Mouse (Mus musculus) splenic B cell, adult 2 months (primary cell): ENCODE measurements around the gene Atp9a.

Experiments used
- DNase-seq: peaks from one replicate; pipeline ENCODE4 v3.0.0-alpha.2; 2011; ENCODE audit warnings: low read depth, low spot score
- H3K27me3 ChIP-seq: 2 replicates; pipeline ENCODE4 v1.6.1; 2012; ENCODE audit warnings: mild to moderate bottlenecking, low read length, moderate library complexity, mixed read lengths; ENCODE audit not compliant: control insufficient read depth, poor library complexity, insufficient read depth, severe bottlenecking
- H3K36me3 ChIP-seq: 2 replicates; pipeline ENCODE4 v1.6.1; 2012; ENCODE audit warnings: mild to moderate bottlenecking, low read length, moderate library complexity, mixed read lengths; ENCODE audit not compliant: control insufficient read depth, poor library complexity, insufficient read depth, severe bottlenecking

Atp9a gene

GRCm38 (mm10) chr2:168595693-168596092, 146.5 kb downstream of the Atp9a start:
- DNase-seq, result no peak
- no peaks in the 10 kb centered on the region for H3K27me3 ChIP-seq

GRCm38 (mm10) chr2:168593676-168594075, 148.5 kb downstream of the Atp9a start:
- no peak for DNase-seq
- Histone ChIP-seq H3K36me3 (no peaks in the 10 kb centered on the region), H3K27me3 (no peaks in the 10 kb centered on the region)

More at GRCm38 (mm10) chr2:168595693-168596092, 146.5 kb downstream of the Atp9a start:
- no peaks in the 10 kb centered on the region for H3K36me3 ChIP-seq

- peak; percentile 35 for DNase-seq
- no peaks in the 10 kb centered on the region for H3K27me3 ChIP-seq
- H3K36me3 ChIP-seq, result no peaks in the 10 kb centered on the region
Measured at GRCm38 (mm10) chr2:168593004-168593403, 149.2 kb downstream of the Atp9a start.

GRCm38 (mm10) chr2:168591076-168591475, 151.1 kb downstream of the Atp9a start:
- peak; percentile 41 for DNase-seq
- Histone ChIP-seq H3K27me3 (no peaks in the 10 kb centered on the region), H3K36me3 (no peaks in the 10 kb centered on the region)

GRCm38 (mm10) chr2:168590556-168590955, 151.7 kb downstream of the Atp9a start:
- DNase-seq, result peak; percentile 76
- Histone ChIP-seq H3K27me3 (no peaks in the 10 kb centered on the region), H3K36me3 (no peaks in the 10 kb centered on the region)

GRCm38 (mm10) chr2:168590168-168590551, 152.0 kb downstream of the Atp9a start:
- Histone ChIP-seq H3K27me3 (no peaks in the 10 kb centered on the region), H3K36me3 (no peaks in the 10 kb centered on the region)
- peak; percentile 80 for DNase-seq

- H3K27me3 ChIP-seq, result no peaks in the 10 kb centered on the region
- no peaks in the 10 kb centered on the region for H3K36me3 ChIP-seq
- peak; percentile 19 for DNase-seq
Measured at GRCm38 (mm10) chr2:168589368-168590167, 152.6 kb downstream of the Atp9a start.

- H3K27me3 ChIP-seq, result no peaks in the 10 kb centered on the region
- H3K36me3 ChIP-seq, result no peaks in the 10 kb centered on the region
- DNase-seq, result no peak
Measured at GRCm38 (mm10) chr2:168588591-168589367, 153.4 kb downstream of the Atp9a start.

- DNase-seq, result no peak
- Histone ChIP-seq H3K36me3 (no peaks in the 10 kb centered on the region), H3K27me3 (no peaks in the 10 kb centered on the region)
Measured at GRCm38 (mm10) chr2:168587159-168587558, 155.1 kb downstream of the Atp9a start.

GRCm38 (mm10) chr2:168586512-168586911, 155.7 kb downstream of the Atp9a start:
- DNase-seq, result no peak
- Histone ChIP-seq H3K27me3 (no peaks in the 10 kb centered on the region), H3K36me3 (no peaks in the 10 kb centered on the region)

GRCm38 (mm10) chr2:168584857-168585256, 157.4 kb downstream of the Atp9a start:
- Histone ChIP-seq H3K27me3 (no peaks in the 10 kb centered on the region), H3K36me3 (no peaks in the 10 kb centered on the region)
- no peak for DNase-seq
